Mouse (Mus musculus): ENCODE results near the gene Arpp21. TPM values are rescaled to one million over a fixed set of nuclear protein-coding genes. Genes with fewer than 3 reads are reported as not detected.
A peak's percentile ranks its signal among the peaks of the same experiment; 100 is the strongest.

Gene Arpp21
- polyA plus RNA-seq, 1 experiment from 2014 or later: 12.2 TPM

GRCm38 (mm10) chr9:112247183-112247582 lies 11.4 kb upstream of the Arpp21 start:
- no peaks in the 10 kb centered on the region for H3K27me3 ChIP-seq (replicated peaks)
- H3K4me1 ChIP-seq: no peaks in the 10 kb centered on the region
- 85% methylated on average over 2 of the region's 2 CpGs for WGBS
- H3K4me2 ChIP-seq (replicated peaks): no peak overlapping the region
- no peak overlapping the region for H3K4me3 ChIP-seq
- no peaks in the 10 kb centered on the region for H3K36me3 ChIP-seq
- no peak for ATAC-seq (ENCODE audit: low FRiP score, low read depth)
- H3K27ac ChIP-seq: no peak overlapping the region
- no peak overlapping the region for H3K9ac ChIP-seq
- no peaks in the 10 kb centered on the region for H3K9me3 ChIP-seq

GRCm38 (mm10) chr9:112238168-112238567 lies 2.4 kb upstream of the Arpp21 start:
- Histone ChIP-seq H3K36me3 (no peaks in the 10 kb centered on the region), H3K4me2 (replicated peaks) (no peak overlapping the region), H3K9me3 (no peaks in the 10 kb centered on the region), H3K4me1 (0 out of 2 replicates have a peak, but pooled peaks cover 12% of the 10 kb centered on the region), H3K27ac (no peak overlapping the region), H3K9ac (no peak overlapping the region), H3K27me3 (replicated peaks) (peaks cover 29% of the 10 kb centered on the region), H3K4me3 (no peak overlapping the region)
- WGBS: 87% methylated on average over 9 of the region's 9 CpGs
- ATAC-seq (ENCODE audit: low FRiP score, low read depth): no peak

- H3K4me1 ChIP-seq: 0 out of 2 replicates have a peak, but pooled peaks cover 12% of the 10 kb centered on the region
- ATAC-seq (ENCODE audit: low FRiP score, low read depth): no peak
- no peak overlapping the region for H3K27ac ChIP-seq
- no peak overlapping the region for H3K9ac ChIP-seq
- no peak overlapping the region for H3K4me2 ChIP-seq (replicated peaks)
- no peak overlapping the region for H3K4me3 ChIP-seq
- H3K27me3 ChIP-seq (replicated peaks): peaks cover 35% of the 10 kb centered on the region
- 80% methylated on average over 8 of the region's 8 CpGs for WGBS
- H3K9me3 ChIP-seq: no peaks in the 10 kb centered on the region
- H3K36me3 ChIP-seq: no peaks in the 10 kb centered on the region
These were observed 813 bp upstream of the Arpp21 start for GRCm38 (mm10) chr9:112236551-112236950.

GRCm38 (mm10) chr9:112235041-112235695 lies 570 bp downstream of the Arpp21 start:
- Histone ChIP-seq H3K27ac (peak overlapping the region; percentile 64; the same call in 1 of the 2 replicates), H3K4me1 (0 out of 2 replicates have a peak, but pooled peaks cover 12% of the 10 kb centered on the region), H3K9me3 (no peaks in the 10 kb centered on the region), H3K4me3 (peak overlapping the region; percentile 54), H3K9ac (peak overlapping the region; percentile 74), H3K36me3 (no peaks in the 10 kb centered on the region), H3K4me2 (replicated peaks) (peak overlapping the region; percentile 90), H3K27me3 (replicated peaks) (peaks cover 35% of the 10 kb centered on the region)
- peak; percentile 93 for ATAC-seq (ENCODE audit: low FRiP score, low read depth)
- under 1% methylated on average over 44 of the region's 44 CpGs for WGBS

- H3K27me3 ChIP-seq (replicated peaks): peaks cover 35% of the 10 kb centered on the region
These were observed 1.2 kb downstream of the Arpp21 start for GRCm38 (mm10) chr9:112234505-112235024.

GRCm38 (mm10) chr9:112233822-112234504 lies 1.8 kb downstream of the Arpp21 start:
- no peaks in the 10 kb centered on the region for H3K36me3 ChIP-seq
- H3K27ac ChIP-seq: no peak overlapping the region
- WGBS: 15% methylated on average over 12 of the region's 12 CpGs
- peak overlapping the region; percentile 90 for H3K4me2 ChIP-seq (replicated peaks)
- ATAC-seq (ENCODE audit: low FRiP score, low read depth): no peak
- 0 out of 2 replicates have a peak, but pooled peaks cover 12% of the 10 kb centered on the region for H3K4me1 ChIP-seq
- peak overlapping the region; percentile 54 for H3K4me3 ChIP-seq
- H3K27me3 ChIP-seq (replicated peaks): peaks cover 35% of the 10 kb centered on the region
- no peaks in the 10 kb centered on the region for H3K9me3 ChIP-seq
- peak overlapping the region; percentile 74 for H3K9ac ChIP-seq

More at GRCm38 (mm10) chr9:112234505-112235024, 1.2 kb downstream of the Arpp21 start:
- Histone ChIP-seq H3K27ac (no peak overlapping the region), H3K9ac (peak overlapping the region; percentile 74), H3K4me1 (0 out of 2 replicates have a peak, but pooled peaks cover 12% of the 10 kb centered on the region), H3K36me3 (no peaks in the 10 kb centered on the region), H3K4me3 (peak overlapping the region; percentile 54), H3K4me2 (replicated peaks) (peak overlapping the region; percentile 90), H3K9me3 (no peaks in the 10 kb centered on the region)
- WGBS: under 1% methylated on average over 24 of the region's 24 CpGs
- peak; percentile 71 for ATAC-seq (ENCODE audit: low FRiP score, low read depth)

GRCm38 (mm10) chr9:112233378-112233777 lies 2.4 kb downstream of the Arpp21 start:
- H3K9me3 ChIP-seq: no peaks in the 10 kb centered on the region
- H3K4me3 ChIP-seq: peak overlapping the region; percentile 54; the same call in 1 of the 2 replicates
- no peaks in the 10 kb centered on the region for H3K36me3 ChIP-seq
- peak overlapping the region; percentile 90 for H3K4me2 ChIP-seq (replicated peaks)
- H3K27me3 ChIP-seq (replicated peaks): peaks cover 35% of the 10 kb centered on the region
- no peak overlapping the region for H3K27ac ChIP-seq
- 65% methylated on average over 6 of the region's 6 CpGs for WGBS
- H3K4me1 ChIP-seq: 0 out of 2 replicates have a peak, but pooled peaks cover 12% of the 10 kb centered on the region
- ATAC-seq (ENCODE audit: low FRiP score, low read depth): no peak
- H3K9ac ChIP-seq: no peak overlapping the region

GRCm38 (mm10) chr9:112231935-112232575 lies 3.7 kb downstream of the Arpp21 start:
- WGBS: 66% methylated on average over 8 of the region's 8 CpGs
- no peak for ATAC-seq (ENCODE audit: low FRiP score, low read depth)
- H3K9me3 ChIP-seq: no peaks in the 10 kb centered on the region
- no peak overlapping the region for H3K9ac ChIP-seq
- peak overlapping the region; percentile 13; the same call in 1 of the 2 replicates for H3K4me3 ChIP-seq
- no peaks in the 10 kb centered on the region for H3K36me3 ChIP-seq
- H3K27me3 ChIP-seq (replicated peaks): peaks cover 30% of the 10 kb centered on the region
- peak overlapping the region; percentile 41 for H3K4me2 ChIP-seq (replicated peaks)
- H3K4me1 ChIP-seq: 0 out of 2 replicates have a peak, but pooled peaks cover 12% of the 10 kb centered on the region
- no peak overlapping the region for H3K27ac ChIP-seq

GRCm38 (mm10) chr9:112231383-112231782 lies 4.4 kb downstream of the Arpp21 start:
- no peak for ATAC-seq (ENCODE audit: low FRiP score, low read depth)
- H3K9me3 ChIP-seq: no peaks in the 10 kb centered on the region
- no peaks in the 10 kb centered on the region for H3K36me3 ChIP-seq
- peaks cover 30% of the 10 kb centered on the region for H3K27me3 ChIP-seq (replicated peaks)
- WGBS: 82% methylated on average over 5 of the region's 5 CpGs
- H3K4me2 ChIP-seq (replicated peaks): peak overlapping the region; percentile 41; the same call in 1 of the 2 replicates
- 0 out of 2 replicates have a peak, but pooled peaks cover 12% of the 10 kb centered on the region for H3K4me1 ChIP-seq
- no peak overlapping the region for H3K9ac ChIP-seq
- H3K4me3 ChIP-seq: no peak overlapping the region
- H3K27ac ChIP-seq: no peak overlapping the region

GRCm38 (mm10) chr9:112230716-112231361 lies 4.9 kb downstream of the Arpp21 start:
- H3K4me2 ChIP-seq (replicated peaks): no peak overlapping the region

GRCm38 (mm10) chr9:112228470-112228869 lies 7.3 kb downstream of the Arpp21 start:
- 79% methylated on average over 3 of the region's 3 CpGs for WGBS
- no peaks in the 10 kb centered on the region for H3K9me3 ChIP-seq
- H3K27me3 ChIP-seq (replicated peaks): peaks cover 9% of the 10 kb centered on the region
- H3K4me2 ChIP-seq (replicated peaks): no peak overlapping the region
- H3K36me3 ChIP-seq: no peaks in the 10 kb centered on the region
- no peak for ATAC-seq (ENCODE audit: low FRiP score, low read depth)
- H3K4me3 ChIP-seq: no peak overlapping the region
- no peak overlapping the region for H3K9ac ChIP-seq
- H3K27ac ChIP-seq: no peak overlapping the region
- H3K4me1 ChIP-seq: no peaks in the 10 kb centered on the region

More at GRCm38 (mm10) chr9:112230716-112231361, 4.9 kb downstream of the Arpp21 start:
- WGBS: 91% methylated on average over 4 of the region's 4 CpGs
- H3K27me3 ChIP-seq (replicated peaks): peaks cover 30% of the 10 kb centered on the region
- H3K4me1 ChIP-seq: 0 out of 2 replicates have a peak, but pooled peaks cover 12% of the 10 kb centered on the region
- no peak overlapping the region for H3K4me3 ChIP-seq
- ATAC-seq (ENCODE audit: low FRiP score, low read depth): no peak
- no peaks in the 10 kb centered on the region for H3K36me3 ChIP-seq
- H3K9ac ChIP-seq: no peak overlapping the region
- H3K9me3 ChIP-seq: no peaks in the 10 kb centered on the region
- H3K27ac ChIP-seq: no peak overlapping the region

All from neural tube, embryonic 12.5 days (tissue).